Mouse (Mus musculus) liver, embryonic 11.5 days (tissue): Measurements from ENCODE around the gene Surf1. TPM values are rescaled to one million over a fixed set of nuclear protein-coding genes. Genes with fewer than 3 reads are reported as not detected.

Experiments used
- ATAC-seq: fragments of 200-750 bp; cut with Nextera tagmentation; replicated peaks from 2 replicates; pipeline ENCODE4 v1.8.0; 2017; ENCODE audit warnings: moderate number of reproducible peaks, mild to moderate bottlenecking, moderate TSS enrichment, moderate library complexity; ENCODE audit not compliant: low FRiP score
- DNase-seq: peaks from one replicate; pipeline ENCODE4 v3.0.0-alpha.2; 2017; ENCODE audit warnings: low spot score
- H3K27ac ChIP-seq: fragments of 300-500 bp; sonication (generic); 2 replicates; pipeline ENCODE4 v1.5.1; 2014; ENCODE audit warnings: mild to moderate bottlenecking, low read depth, low read length, control low read depth
- H3K27me3 ChIP-seq: fragments of 300-500 bp; sonication (generic); replicated peaks from 2 replicates; pipeline ENCODE4 v1.6.1; 2014; ENCODE audit warnings: low read length, mixed read lengths; ENCODE audit not compliant: control insufficient read depth, insufficient read depth
- H3K36me3 ChIP-seq: fragments of 300-500 bp; sonication (generic); 2 replicates; pipeline ENCODE4 v1.6.1; 2014; ENCODE audit warnings: mild to moderate bottlenecking, low read length, moderate library complexity, mixed read lengths; ENCODE audit not compliant: control insufficient read depth, insufficient read depth
- H3K4me1 ChIP-seq: fragments of 300-500 bp; sonication (generic); replicated peaks from 2 replicates; pipeline ENCODE4 v1.6.1; 2014; ENCODE audit warnings: low read length, mixed read lengths; ENCODE audit not compliant: control insufficient read depth, insufficient read depth
- H3K4me2 ChIP-seq: fragments of 300-500 bp; sonication (generic); 2 replicates; pipeline ENCODE4 v1.6.1; 2014; ENCODE audit warnings: mild to moderate bottlenecking, control low read depth, moderate library complexity
- H3K4me3 ChIP-seq: fragments of 300-500 bp; sonication (generic); 2 replicates; pipeline ENCODE4 v1.5.1; 2014; ENCODE audit warnings: low read depth, low read length, control low read depth
- H3K9ac ChIP-seq: fragments of 300-500 bp; sonication (generic); 2 replicates; pipeline ENCODE4 v1.6.1; 2014; ENCODE audit warnings: low read depth, low read length, control low read depth
- H3K9me3 ChIP-seq: fragments of 300-500 bp; sonication (generic); 2 replicates; pipeline ENCODE4 v1.6.1; 2016; ENCODE audit warnings: low read length, inconsistent platforms, mixed read lengths; ENCODE audit not compliant: control insufficient read depth
- WGBS: fragments of 180-500 bp; shearing (Covaris S2); extraction: QIAGEN DNeasy Blood & Tissue Kit; methylation state at CpG from one replicate; pipeline ENCODE4 v1.1.7; 2014; 5-methylcytosine and 5-hydroxymethylcytosine counted together
- polyA plus RNA-seq: library from polyadenylated mRNA; unstranded; fragments of >200 nt; fragmentation: Nextera tagmentation; extraction: Ambion mirVana; gene quantifications from 2 replicates; pipeline ENCODE4 v1.2.1, GENCODE M21; 2014

Gene Surf1
- polyA plus RNA-seq, 1 experiment from 2014 or later = 56.5 TPM

DNA sequence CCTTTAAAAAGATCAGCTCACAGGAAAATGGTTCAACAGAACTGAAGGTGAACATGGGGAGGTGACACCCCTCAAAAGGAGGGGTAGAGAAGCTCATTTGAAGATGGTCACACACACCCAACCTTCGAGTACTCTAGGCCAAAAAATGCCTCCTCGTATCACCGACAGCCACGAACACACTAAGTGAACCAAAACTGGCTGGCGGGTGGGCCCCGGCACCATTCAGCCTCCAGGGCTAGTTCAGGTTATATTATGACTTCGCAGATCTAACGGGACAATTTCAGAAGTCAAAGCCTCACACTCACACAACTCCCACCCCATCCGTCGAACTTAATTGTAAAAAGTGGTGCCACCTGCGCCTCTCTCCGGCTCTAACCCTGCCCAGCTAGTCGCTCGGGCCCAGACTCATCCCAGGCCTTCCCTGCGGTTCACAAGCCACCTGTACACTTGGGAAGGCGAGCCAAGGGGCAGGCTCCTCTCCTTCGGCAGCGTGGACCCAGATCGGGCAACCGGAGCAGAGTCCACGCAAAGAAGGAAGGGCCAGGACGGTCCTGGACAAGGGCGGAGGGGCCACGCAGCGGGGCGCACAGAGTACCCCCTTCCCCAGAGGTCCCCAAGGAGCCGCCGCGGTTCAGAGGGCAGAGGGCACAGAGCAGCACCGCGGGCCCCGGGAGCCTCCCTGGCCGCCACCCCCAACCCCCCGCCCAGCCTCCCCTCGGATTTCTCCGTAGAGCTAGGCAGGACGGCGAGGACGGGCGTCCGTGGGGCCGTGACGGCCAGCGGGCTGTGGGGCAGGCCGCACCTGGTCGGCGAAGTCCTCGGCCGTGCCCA, 16.4 kb upstream of the Surf1 start:
- peak overlapping the region; percentile 98 for H3K9ac ChIP-seq
- no peaks in the 10 kb centered on the region for H3K9me3 ChIP-seq
- peak overlapping the region; percentile 85 for H3K4me3 ChIP-seq
- peaks cover 32% of the 10 kb centered on the region for H3K36me3 ChIP-seq
- H3K27ac ChIP-seq = peak overlapping the region; percentile 82
- H3K4me2 ChIP-seq = peak overlapping the region; percentile 75
- peak; percentile 27 for ATAC-seq
- 2% methylated on average over 49 of the region's 49 CpGs for WGBS
- H3K4me1 ChIP-seq = peaks cover 38% of the 10 kb centered on the region
- peak; percentile 56 for DNase-seq
- no peaks in the 10 kb centered on the region for H3K27me3 ChIP-seq

DNA sequence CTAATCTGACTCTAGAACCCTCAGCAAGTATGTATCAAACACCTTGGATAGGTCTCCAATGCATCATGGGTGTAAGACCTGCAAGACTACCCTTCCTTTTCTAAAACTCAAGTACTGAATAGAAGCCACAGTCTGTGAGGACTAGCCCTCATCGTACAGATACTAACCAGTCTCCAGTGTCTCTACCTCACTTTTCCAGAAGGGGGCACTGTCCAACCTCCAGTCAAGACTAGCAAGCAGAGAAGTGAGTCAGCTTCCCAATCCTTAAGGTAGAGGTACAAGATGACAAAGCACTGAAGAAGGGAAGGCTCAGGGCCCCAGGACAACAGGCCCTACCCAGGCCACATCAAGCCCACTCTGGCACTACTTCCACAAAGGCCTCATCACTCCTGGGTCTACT, 14.1 kb upstream of the Surf1 start:
- no peak overlapping the region for H3K27ac ChIP-seq

DNA sequence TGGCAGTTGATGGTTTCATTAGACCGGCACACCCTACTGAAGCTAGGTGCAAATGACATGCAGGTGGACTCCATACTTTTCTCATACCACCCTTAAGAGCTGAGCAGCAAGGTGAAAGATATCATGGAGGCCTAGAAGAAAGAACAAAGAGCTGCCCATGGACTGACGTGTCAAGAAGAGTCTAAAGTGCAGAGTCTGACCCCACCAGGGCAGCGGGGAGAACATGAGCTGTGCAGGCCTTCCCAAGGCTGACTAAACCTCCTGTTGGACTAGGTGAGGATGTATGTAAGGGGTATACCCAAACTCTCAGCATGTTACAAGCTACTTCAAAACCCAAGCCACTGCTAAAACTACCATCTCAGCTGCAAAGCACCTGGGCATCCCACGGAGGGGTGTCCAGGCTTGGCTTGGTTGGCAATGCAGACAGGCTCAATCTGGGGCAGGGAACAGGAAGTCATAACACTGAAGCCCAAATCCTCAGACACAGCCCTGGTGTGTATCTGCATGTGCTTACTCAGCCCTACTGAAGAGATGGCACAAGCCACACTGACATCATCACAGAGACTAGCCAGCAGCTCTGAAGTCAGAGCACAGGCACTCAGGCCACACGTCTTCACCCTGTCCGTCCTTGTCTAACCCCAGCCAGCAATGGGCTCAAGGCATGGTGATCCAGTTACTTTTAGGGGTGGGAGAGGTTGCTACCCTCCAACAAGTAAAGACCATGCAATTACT, 11.6 kb upstream of the Surf1 start:
- Histone ChIP-seq H3K9ac (no peak overlapping the region), H3K9me3 (no peaks in the 10 kb centered on the region), H3K4me3 (no peak overlapping the region), H3K4me2 (no peak overlapping the region), H3K36me3 (peaks cover 71% of the 10 kb centered on the region), H3K27ac (no peak overlapping the region), H3K4me1 (peaks cover 20% of the 10 kb centered on the region), H3K27me3 (no peaks in the 10 kb centered on the region)
- WGBS = 86% methylated on average over 6 of the region's 6 CpGs
- DNase-seq (no peak), ATAC-seq (no peak)

More for the DNA sequence above, 14.1 kb upstream of the Surf1 start:
- Histone ChIP-seq H3K9me3 (no peaks in the 10 kb centered on the region), H3K4me2 (peak overlapping the region; percentile 20; the same call in 1 of the 2 replicates), H3K4me3 (peak overlapping the region; percentile 3; the same call in 1 of the 2 replicates), H3K4me1 (peaks cover 32% of the 10 kb centered on the region), H3K9ac (no peak overlapping the region), H3K27me3 (no peaks in the 10 kb centered on the region), H3K36me3 (peaks cover 52% of the 10 kb centered on the region)
- WGBS = 40% methylated on average over 1 of the region's 1 CpGs
- no peak for DNase-seq
- ATAC-seq = no peak

DNA sequence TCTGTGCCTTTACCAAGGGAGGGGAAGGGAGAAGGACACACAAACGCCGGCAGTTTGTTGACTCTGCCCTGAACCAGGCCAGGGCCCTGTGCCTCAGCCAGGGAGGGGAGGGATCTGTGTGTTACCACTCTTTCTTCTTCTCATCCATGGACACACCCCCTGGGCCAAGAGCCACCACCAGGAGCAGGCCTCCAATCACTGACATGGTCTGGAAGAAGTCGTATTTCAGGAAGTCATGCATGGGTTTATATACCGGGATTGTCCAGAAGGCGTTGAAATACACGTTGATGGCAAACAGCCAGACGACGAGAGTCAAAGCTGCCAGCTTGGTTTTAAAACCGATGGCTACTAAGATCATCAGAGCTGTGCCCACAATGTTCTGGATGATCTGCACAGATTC, 5.5 kb upstream of the Surf1 start:
- no peak overlapping the region for H3K9ac ChIP-seq
- no peak for ATAC-seq
- no peak for DNase-seq
- H3K4me2 ChIP-seq = no peak overlapping the region
- no peak overlapping the region for H3K27ac ChIP-seq
- 80% methylated on average over 9 of the region's 9 CpGs for WGBS
- peaks cover 77% of the 10 kb centered on the region for H3K36me3 ChIP-seq
- no peak overlapping the region for H3K4me3 ChIP-seq
- no peaks in the 10 kb centered on the region for H3K27me3 ChIP-seq
- peaks cover 13% of the 10 kb centered on the region for H3K4me1 ChIP-seq
- no peaks in the 10 kb centered on the region for H3K9me3 ChIP-seq

DNA sequence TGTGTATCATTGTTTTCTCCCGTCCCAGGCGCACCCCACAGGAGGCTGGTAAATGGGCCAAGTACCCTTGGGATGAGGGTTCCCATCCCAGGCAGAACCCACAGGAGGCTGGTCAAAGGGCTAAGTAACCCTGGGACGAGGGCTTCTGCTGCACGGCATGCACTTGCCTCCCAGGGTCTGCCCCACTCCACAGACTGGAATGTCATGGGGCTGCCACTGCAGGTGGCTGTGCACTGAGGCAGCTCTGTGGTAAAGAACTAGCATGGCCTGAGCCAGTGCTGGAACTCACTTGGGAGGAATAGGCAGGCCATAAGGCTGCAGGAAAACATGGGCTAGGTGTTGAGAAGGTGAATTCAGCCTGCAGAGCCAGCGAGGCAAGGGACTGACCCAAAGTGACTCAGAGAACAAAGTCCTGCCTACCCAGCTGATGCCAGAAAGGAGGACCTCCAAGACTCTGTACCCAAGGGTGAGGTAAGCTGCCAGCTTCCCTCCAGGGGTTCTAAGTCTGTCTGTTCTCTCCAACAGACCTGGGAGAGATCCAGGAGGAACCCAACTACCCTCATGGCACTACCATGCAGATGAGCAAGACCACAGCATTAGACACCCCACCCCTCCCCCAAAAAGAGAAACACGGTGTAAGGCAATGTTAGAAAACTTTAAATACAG, 4.0 kb upstream of the Surf1 start:
- H3K27me3 ChIP-seq = no peaks in the 10 kb centered on the region
- peaks cover 64% of the 10 kb centered on the region for H3K36me3 ChIP-seq
- ATAC-seq (no peak), DNase-seq (no peak)
- H3K9me3 ChIP-seq = no peaks in the 10 kb centered on the region
- peaks cover 18% of the 10 kb centered on the region for H3K4me1 ChIP-seq
- H3K4me3 ChIP-seq = no peak overlapping the region
- no peak overlapping the region for H3K27ac ChIP-seq
- 86% methylated on average over 6 of the region's 6 CpGs for WGBS
- H3K9ac ChIP-seq = no peak overlapping the region
- H3K4me2 ChIP-seq = no peak overlapping the region

DNA sequence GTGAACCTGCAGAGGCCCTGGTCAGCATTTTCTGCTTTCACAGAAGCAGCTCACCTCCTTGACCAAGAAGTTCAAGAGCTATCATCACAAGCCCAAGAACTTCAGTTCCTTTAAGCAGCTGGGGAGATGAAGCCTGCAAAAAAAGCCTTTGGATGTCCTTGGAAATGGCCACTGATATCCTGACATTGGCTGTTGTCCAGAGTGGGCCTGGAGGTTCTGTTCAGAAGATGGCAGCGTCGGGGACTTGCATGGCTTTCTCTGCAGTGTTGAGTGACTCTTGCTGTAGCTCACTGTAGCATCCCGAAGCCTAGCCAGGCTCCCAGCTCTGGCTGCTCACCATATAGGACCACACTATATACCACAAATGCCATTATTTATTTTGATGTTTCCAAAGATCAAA, 3.4 kb upstream of the Surf1 start:
- no peak for DNase-seq
- H3K4me1 ChIP-seq = peaks cover 25% of the 10 kb centered on the region
- no peak overlapping the region for H3K4me2 ChIP-seq
- H3K27ac ChIP-seq = no peak overlapping the region
- peaks cover 59% of the 10 kb centered on the region for H3K36me3 ChIP-seq
- no peaks in the 10 kb centered on the region for H3K9me3 ChIP-seq
- no peaks in the 10 kb centered on the region for H3K27me3 ChIP-seq
- no peak overlapping the region for H3K4me3 ChIP-seq
- H3K9ac ChIP-seq = no peak overlapping the region
- WGBS = 92% methylated on average over 3 of the region's 3 CpGs
- ATAC-seq = no peak

DNA sequence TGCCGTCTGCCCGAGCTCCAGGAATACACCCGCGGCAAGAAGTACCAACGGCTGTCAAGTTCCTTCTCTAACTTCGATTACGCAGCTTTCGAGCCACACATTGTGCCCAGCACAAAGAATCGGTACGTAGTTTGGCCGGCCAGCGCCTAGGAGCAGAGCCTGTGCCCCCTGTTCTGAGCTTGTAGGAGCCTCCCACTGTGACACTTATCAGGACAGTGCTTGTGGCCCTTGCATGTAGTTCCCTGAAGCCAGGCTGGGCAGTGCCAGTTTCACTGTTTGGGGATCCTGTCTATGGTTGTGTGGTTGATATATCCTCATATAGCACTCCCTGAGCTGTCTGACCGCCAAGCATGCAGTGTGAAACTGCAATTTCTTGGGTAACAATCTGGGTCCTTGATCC, 408 bp upstream of the Surf1 start:
- H3K4me2 ChIP-seq = peak overlapping the region; percentile 98
- H3K9me3 ChIP-seq = no peaks in the 10 kb centered on the region
- peak overlapping the region; percentile 74; the same call in 1 of the 2 replicates for H3K27ac ChIP-seq
- no peaks in the 10 kb centered on the region for H3K27me3 ChIP-seq
- peaks cover 45% of the 10 kb centered on the region for H3K4me1 ChIP-seq
- WGBS = 1% methylated on average over 13 of the region's 13 CpGs
- no peak for DNase-seq
- H3K9ac ChIP-seq = peak overlapping the region; percentile 62
- H3K36me3 ChIP-seq = peaks cover 60% of the 10 kb centered on the region
- H3K4me3 ChIP-seq = peak overlapping the region; percentile 92
- ATAC-seq = peak; percentile 42

DNA sequence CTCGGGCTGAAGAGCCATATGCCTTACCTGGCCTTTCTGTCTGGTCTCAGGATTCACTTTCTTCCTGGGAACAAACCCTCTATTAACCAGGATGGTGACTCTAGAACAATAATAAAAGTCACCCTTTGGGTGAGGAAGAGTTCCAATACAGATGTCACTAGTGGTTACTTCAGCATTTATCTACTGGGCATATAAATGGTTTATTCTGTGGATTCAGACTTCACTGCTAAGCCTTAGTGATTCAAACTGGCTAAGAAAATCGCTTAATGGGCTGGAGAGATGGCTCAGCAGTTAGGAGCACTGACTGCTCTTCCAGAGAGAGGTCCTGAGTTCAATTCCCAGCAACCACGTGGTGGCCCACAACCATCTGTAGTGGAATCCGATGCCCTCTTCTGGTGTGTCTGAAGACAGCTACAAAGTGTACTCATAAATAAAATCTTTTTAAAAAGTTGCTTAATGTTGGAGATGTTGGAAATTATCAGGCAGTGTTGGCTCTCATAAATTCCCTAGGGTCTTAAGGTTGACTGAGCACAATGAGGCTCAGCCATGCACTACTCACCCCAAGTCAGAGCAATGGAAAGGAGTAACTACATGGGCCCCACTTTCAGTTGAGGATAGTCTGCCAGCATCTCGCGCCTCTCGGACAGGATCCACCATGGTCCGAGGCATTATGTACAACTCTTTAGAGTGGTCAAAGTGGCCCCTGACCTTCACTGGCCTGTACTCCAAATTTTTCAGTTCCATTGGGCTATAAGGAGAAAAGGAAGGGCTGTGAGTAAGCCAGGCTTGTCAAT, 2.0 kb downstream of the Surf1 start:
- WGBS = 62% methylated on average over 8 of the region's 8 CpGs
- Histone ChIP-seq H3K4me3 (peak overlapping the region; percentile 92), H3K27me3 (no peaks in the 10 kb centered on the region), H3K4me2 (peak overlapping the region; percentile 98), H3K27ac (peak overlapping the region; percentile 47; the same call in 1 of the 2 replicates), H3K9me3 (no peaks in the 10 kb centered on the region), H3K36me3 (peaks cover 37% of the 10 kb centered on the region), H3K4me1 (peaks cover 45% of the 10 kb centered on the region), H3K9ac (peak overlapping the region; percentile 23)
- no peak for DNase-seq
- ATAC-seq = no peak
